Mouse (Mus musculus) lung, postnatal 0 days (tissue): ENCODE measurements around the gene Rad51b.

ENCODE experiments used
- CTCF ChIP-seq: IDR thresholded peaks from 2 replicates; pipeline ENCODE4 v1.5.1; 2016; ENCODE audit warnings: antibody characterized with exemption, mild to moderate bottlenecking
- EP300 ChIP-seq: IDR thresholded peaks from 2 replicates; pipeline ENCODE4 v1.6.1; 2016; ENCODE audit warnings: antibody characterized with exemption, mild to moderate bottlenecking, control low read depth

DNA sequence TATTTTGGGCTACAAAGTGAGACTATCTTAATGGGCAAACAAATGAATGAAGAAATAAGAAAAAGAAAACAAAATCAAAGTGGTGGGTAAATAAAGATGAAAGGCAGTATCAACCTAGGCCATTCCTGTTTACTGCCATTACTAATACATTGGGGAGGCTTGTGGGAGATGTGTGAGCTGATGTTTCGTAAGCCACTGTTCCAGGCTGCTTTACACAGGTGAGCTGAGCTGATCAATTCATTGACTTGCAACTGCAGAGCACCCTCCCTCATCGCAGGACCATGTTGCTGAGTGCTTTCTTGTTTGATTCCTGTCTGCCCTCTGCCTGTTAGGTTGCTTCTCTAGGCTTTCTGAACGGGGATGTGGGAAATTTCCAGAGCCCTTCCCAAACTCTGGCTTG, 106.9 kb downstream of the Rad51b start:
- TF ChIP-seq CTCF, result no peak
- no peak for TF ChIP-seq EP300
